Mouse (Mus musculus) limb, embryonic 12.5 days (tissue): ENCODE measurements around the gene Bcl7c. TPM values are rescaled to one million over a fixed set of nuclear protein-coding genes. Genes with fewer than 3 reads are reported as not detected.

Experiments used
- ATAC-seq: fragments of 200-750 bp; cut with Nextera tagmentation; 2 replicates; pipeline ENCODE4 v1.8.0; 2017; ENCODE audit warnings: low read depth, moderate TSS enrichment; ENCODE audit not compliant: insufficient number of reproducible peaks, insufficient read depth, low FRiP score, low TSS enrichment
- H3K27ac ChIP-seq: fragments of 300-500 bp; sonication (generic); 2 replicates; pipeline ENCODE4 v1.5.1; 2016; ENCODE audit warnings: mild to moderate bottlenecking, moderate library complexity
- H3K27me3 ChIP-seq: fragments of 300-500 bp; sonication (generic); 2 replicates; pipeline ENCODE4 v1.6.1; 2016; ENCODE audit warnings: mild to moderate bottlenecking, moderate library complexity
- H3K36me3 ChIP-seq: fragments of 300-500 bp; sonication (generic); 2 replicates; pipeline ENCODE4 v1.6.1; 2016; ENCODE audit warnings: mild to moderate bottlenecking, moderate library complexity
- H3K4me1 ChIP-seq: fragments of 300-500 bp; sonication (generic); replicated peaks from 2 replicates; pipeline ENCODE4 v1.6.1; 2016
- H3K4me2 ChIP-seq: fragments of 300-500 bp; sonication (generic); 2 replicates; pipeline ENCODE4 v1.6.1; 2016; ENCODE audit warnings: mild to moderate bottlenecking, moderate library complexity
- H3K4me3 ChIP-seq: fragments of 300-500 bp; sonication (generic); replicated peaks from 2 replicates; pipeline ENCODE4 v1.5.1; 2016; ENCODE audit warnings: mild to moderate bottlenecking
- H3K9ac ChIP-seq: fragments of 300-500 bp; sonication (generic); replicated peaks from 2 replicates; pipeline ENCODE4 v1.6.1; 2016; ENCODE audit warnings: mild to moderate bottlenecking, moderate library complexity
- H3K9me3 ChIP-seq: fragments of 300-500 bp; sonication (generic); 2 replicates; pipeline ENCODE4 v1.6.1; 2016; ENCODE audit warnings: mild to moderate bottlenecking, moderate library complexity
- WGBS: fragments of 180-500 bp; shearing (Covaris S2); methylation state at CpG from one replicate; pipeline ENCODE4 v1.1.7; 2016; 5-methylcytosine and 5-hydroxymethylcytosine counted together
- microRNA counts: library from miRNA; unstranded; fragments of <30 nt; microRNA quantifications from one replicate; lab custom pipeline; 2017
- microRNA-seq: library from miRNA; unstranded; fragments of <30 nt; microRNA quantifications from one replicate; pipeline ENCODE4, GENCODE M21; 2017
- polyA plus RNA-seq: library from polyadenylated mRNA; unstranded; fragments of >200 nt; fragmentation: Nextera tagmentation; extraction: Ambion mirVana; gene quantifications from 2 replicates; pipeline ENCODE4 v1.2.1, GENCODE M21; 2016

The Bcl7c gene
- polyA plus RNA-seq, 1 experiment from 2014 or later = 120 TPM

- Histone ChIP-seq H3K4me2 (peak overlapping the region; percentile 77), H3K9me3 (peaks cover 6% of the 10 kb centered on the region; the same call in 1 of the 2 replicates), H3K4me1 (peaks cover 15% of the 10 kb centered on the region), H3K4me3 (peak overlapping the region; percentile 100), H3K36me3 (peaks cover 35% of the 10 kb centered on the region), H3K9ac (peak overlapping the region; percentile 95), H3K27me3 (no peaks in the 10 kb centered on the region), H3K27ac (peak overlapping the region; percentile 87)
- WGBS = under 1% methylated on average over 44 of the region's 44 CpGs
- ATAC-seq = 0 out of 2 replicates have a peak, but pooled peaks have one; percentile 2
Observed at GRCm38 (mm10) chr7:127614511-127614890, 94.2 kb downstream of the Bcl7c start.

- Histone ChIP-seq H3K27ac (peak overlapping the region; percentile 87), H3K27me3 (no peaks in the 10 kb centered on the region), H3K4me1 (peaks cover 15% of the 10 kb centered on the region), H3K4me3 (peak overlapping the region; percentile 100), H3K9ac (peak overlapping the region; percentile 95), H3K9me3 (peaks cover 6% of the 10 kb centered on the region; the same call in 1 of the 2 replicates), H3K4me2 (peak overlapping the region; percentile 77), H3K36me3 (peaks cover 39% of the 10 kb centered on the region)
- WGBS = 25% methylated on average over 8 of the region's 8 CpGs
- no peak for ATAC-seq
Observed at GRCm38 (mm10) chr7:127614091-127614490, 94.6 kb downstream of the Bcl7c start.

- Histone ChIP-seq H3K9me3 (peaks cover 6% of the 10 kb centered on the region; the same call in 1 of the 2 replicates), H3K36me3 (peaks cover 45% of the 10 kb centered on the region), H3K4me2 (peak overlapping the region; percentile 77), H3K9ac (peak overlapping the region; percentile 95; the same call in 1 of the 2 replicates), H3K4me1 (peaks cover 15% of the 10 kb centered on the region), H3K4me3 (peak overlapping the region; percentile 100), H3K27me3 (no peaks in the 10 kb centered on the region), H3K27ac (0 out of 2 replicates have a peak overlapping the region, but pooled peaks have one; percentile 4)
- 86% methylated on average over 8 of the region's 8 CpGs for WGBS
- ATAC-seq = no peak
Observed at GRCm38 (mm10) chr7:127613501-127613900, 95.2 kb downstream of the Bcl7c start.

- ATAC-seq = no peak
- Histone ChIP-seq H3K27ac (no peak overlapping the region), H3K9me3 (peaks cover 6% of the 10 kb centered on the region; the same call in 1 of the 2 replicates), H3K36me3 (peaks cover 65% of the 10 kb centered on the region), H3K9ac (no peak overlapping the region), H3K4me2 (no peak overlapping the region), H3K4me3 (no peak overlapping the region), H3K27me3 (no peaks in the 10 kb centered on the region), H3K4me1 (peaks cover 15% of the 10 kb centered on the region)
- 97% methylated on average over 26 of the region's 26 CpGs for WGBS
Observed at GRCm38 (mm10) chr7:127611561-127611960, 97.2 kb downstream of the Bcl7c start.

MicroRNAs within 50 kb of the gene (microRNA counts, 519-probe panel; counts per million panel counts)
- not detected for microRNA mmu-miR-762 (lab: Ali Mortazavi, UCI)

Small RNAs within 50 kb of the gene (microRNA-seq; reads per million reads assigned to microRNA genes)
- not detected for gene Mir762

Other genes starting within 250 kb of the Bcl7c start
- gene Prr14, start 249.3 kb downstream of the Bcl7c start, polyA plus RNA-seq = 41.0 and 43.7 TPM in 2 replicates
- 11.7 and 13.0 TPM in 2 replicates for gene Fbrs, start 229.7 kb downstream of the Bcl7c start, polyA plus RNA-seq
- 77.2 and 79.4 TPM in 2 replicates for gene Srcap, start 196.9 kb downstream of the Bcl7c start, polyA plus RNA-seq
- gene Gm42715, start 189.3 kb downstream of the Bcl7c start, polyA plus RNA-seq = 15.9 and 18.0 TPM in 2 replicates
- 5.3 and 8.1 TPM in 2 replicates for gene Tmem265, start 147.5 kb downstream of the Bcl7c start, polyA plus RNA-seq
- gene Phkg2, start 135.6 kb downstream of the Bcl7c start, polyA plus RNA-seq = 40.4 and 42.2 TPM in 2 replicates
- 12.1 and 13.1 TPM in 2 replicates for gene Ccdc189, start 120.3 kb downstream of the Bcl7c start, polyA plus RNA-seq
- gene Rnf40, start 120.2 kb downstream of the Bcl7c start, polyA plus RNA-seq = 61.6 and 66.6 TPM in 2 replicates
- gene Zfp629, start 93.1 kb downstream of the Bcl7c start, polyA plus RNA-seq = 26.1 and 30.1 TPM in 2 replicates
- gene Ctf1, start 3.8 kb upstream of the Bcl7c start, polyA plus RNA-seq = 29.3 and 30.0 TPM in 2 replicates
- 0.36 and 0.60 TPM in 2 replicates for gene Ctf2, start 23.2 kb upstream of the Bcl7c start, polyA plus RNA-seq
- gene Fbxl19, start 35.6 kb upstream of the Bcl7c start, polyA plus RNA-seq = 9.0 and 10.5 TPM in 2 replicates
- 15.2 and 15.4 TPM in 2 replicates for gene Orai3, start 60.9 kb upstream of the Bcl7c start, polyA plus RNA-seq
- gene Setd1a, start 67.7 kb upstream of the Bcl7c start, polyA plus RNA-seq = 24.7 and 25.2 TPM in 2 replicates
- not detected in 2 replicates for gene Gm49388, start 76.7 kb upstream of the Bcl7c start, polyA plus RNA-seq
- 9.5 and 9.8 TPM in 2 replicates for gene Hsd3b7, start 91.7 kb upstream of the Bcl7c start, polyA plus RNA-seq
- 31.8 and 41.5 TPM in 2 replicates for gene Stx4a, start 115.4 kb upstream of the Bcl7c start, polyA plus RNA-seq
- 8.4 and 9.3 TPM in 2 replicates for gene Stx1b, start 115.6 kb upstream of the Bcl7c start, polyA plus RNA-seq
- 17.5 and 19.0 TPM in 2 replicates for gene Zfp646, start 167.3 kb upstream of the Bcl7c start, polyA plus RNA-seq
- 29.8 and 31.1 TPM in 2 replicates for gene Zfp668, start 167.9 kb upstream of the Bcl7c start, polyA plus RNA-seq
- gene Prss53, start 182.0 kb upstream of the Bcl7c start, polyA plus RNA-seq = 1.4 and 1.6 TPM in 2 replicates
- not detected in 2 replicates for gene Gm21974, start 186.5 kb upstream of the Bcl7c start, polyA plus RNA-seq
- gene Vkorc1, start 186.7 kb upstream of the Bcl7c start, polyA plus RNA-seq = 81.7 and 84.7 TPM in 2 replicates
- gene Bckdk, start 195.1 kb upstream of the Bcl7c start, polyA plus RNA-seq = 83.0 and 90.1 TPM in 2 replicates
- gene Kat8, start 203.6 kb upstream of the Bcl7c start, polyA plus RNA-seq = 50.9 and 51.3 TPM in 2 replicates
- gene Prss8, start 221.2 kb upstream of the Bcl7c start, polyA plus RNA-seq = 5.0 TPM in 2 replicates
- gene Prss36, start 237.8 kb upstream of the Bcl7c start, polyA plus RNA-seq = 9.6 and 10.7 TPM in 2 replicates